Mouse (Mus musculus): ENCODE measurements around the gene Cyb5r3. TPM values are rescaled to one million over a fixed set of nuclear protein-coding genes. Genes with fewer than 3 reads are reported as not detected.

The Cyb5r3 gene
- total RNA-seq (2021) = 10 to 100 TPM; 88.0 to 94.8 TPM

GRCm38 (mm10) chr15:83172492-83173429 is at the start of gene Cyb5r3:
Cyb5r3 (minus strand) TSS chr15:83172592.
- no peak for DNase-seq
- intact Hi-C loops (cut with DNase I) = loop anchor here (2.0 to 5.0 kb wide), 4 partner anchors 16 to 130 kb away; partner anchors contain the start of gene Rrp7a

DNA sequence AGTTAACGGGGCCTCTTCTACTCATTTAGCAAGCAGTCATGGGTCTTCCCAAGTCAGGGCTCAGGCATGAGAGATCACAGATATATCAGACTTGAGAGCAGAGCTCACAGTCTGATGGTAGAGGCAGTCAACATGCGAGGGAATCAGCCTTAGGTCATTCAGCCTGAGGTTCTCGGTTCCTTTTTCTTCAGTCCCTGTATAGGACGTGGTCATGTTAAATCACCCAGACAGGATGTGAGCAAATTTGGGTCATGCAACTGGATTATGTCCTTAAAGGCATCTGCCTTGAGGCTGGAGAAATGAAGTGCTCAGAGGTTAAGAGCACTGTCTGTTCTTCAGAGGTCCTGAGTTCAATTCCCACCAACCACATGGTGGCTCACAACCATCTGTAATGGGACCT is 49.3 kb upstream of the Cyb5r3 start:
- peak in 1 of 2 experiments; percentile 13 for DNase-seq
- intact Hi-C loops (cut with DNase I) = no loop called here

- intact Hi-C loops (cut with DNase I) = no loop called here
- DNase-seq = no peak
These were observed 48.1 kb upstream of the Cyb5r3 start for GRCm38 (mm10) chr15:83220368-83221013.

DNA sequence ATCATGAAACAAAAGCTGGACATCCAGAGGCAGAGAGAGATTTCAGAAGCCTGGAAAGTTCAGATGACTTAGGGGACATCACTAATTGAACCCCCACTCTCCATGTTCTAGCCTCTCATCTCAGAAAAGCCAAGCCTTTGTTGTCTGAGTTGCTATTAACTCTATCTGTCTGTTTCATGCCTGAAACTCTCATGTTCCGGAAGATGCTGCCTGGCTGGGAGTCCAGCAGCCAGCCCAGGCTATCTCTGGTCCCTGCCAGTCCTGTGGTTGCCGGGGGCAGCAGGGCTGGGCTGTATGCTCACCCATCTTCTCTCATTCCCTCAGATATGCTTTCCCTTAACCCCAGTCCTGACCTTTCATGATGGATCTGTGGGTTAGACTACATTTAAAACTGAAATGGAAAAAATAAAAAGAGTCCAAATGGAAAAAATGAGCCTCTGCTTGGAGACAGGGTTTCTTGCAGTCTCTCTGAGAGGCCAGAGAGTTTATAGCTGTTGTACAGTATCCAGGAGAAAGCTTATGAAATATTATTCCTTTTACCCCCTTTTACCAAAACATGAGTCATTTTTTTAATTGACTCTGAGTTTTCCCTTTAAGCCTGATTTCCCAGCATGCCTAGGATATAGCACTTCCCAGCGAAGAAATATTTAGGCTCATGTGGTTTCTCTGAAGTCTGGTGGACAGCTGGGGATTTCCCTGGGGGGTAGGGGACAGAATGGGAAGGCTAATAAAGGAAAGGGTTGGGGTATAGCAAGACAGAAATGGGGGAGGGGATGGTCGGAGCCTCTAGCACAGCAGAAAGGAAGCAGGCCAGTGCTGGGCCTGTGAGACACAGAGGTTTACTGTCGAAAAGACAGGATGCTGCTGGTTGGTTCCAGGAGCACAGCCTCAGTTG is 43.2 kb upstream of the Cyb5r3 start:
- intact Hi-C loops (cut with DNase I) = no loop called here
- peak in 1 of 2 experiments; percentile 29 for DNase-seq

GRCm38 (mm10) chr15:83210229-83210628 is 37.8 kb upstream of the Cyb5r3 start:
- intact Hi-C loops (cut with DNase I) = loop anchor here (2.0 to 5.0 kb wide), 4 partner anchors 41 to 163 kb away; partner anchors contain the start of gene A4galt
- peak; percentile 76 for DNase-seq

DNA sequence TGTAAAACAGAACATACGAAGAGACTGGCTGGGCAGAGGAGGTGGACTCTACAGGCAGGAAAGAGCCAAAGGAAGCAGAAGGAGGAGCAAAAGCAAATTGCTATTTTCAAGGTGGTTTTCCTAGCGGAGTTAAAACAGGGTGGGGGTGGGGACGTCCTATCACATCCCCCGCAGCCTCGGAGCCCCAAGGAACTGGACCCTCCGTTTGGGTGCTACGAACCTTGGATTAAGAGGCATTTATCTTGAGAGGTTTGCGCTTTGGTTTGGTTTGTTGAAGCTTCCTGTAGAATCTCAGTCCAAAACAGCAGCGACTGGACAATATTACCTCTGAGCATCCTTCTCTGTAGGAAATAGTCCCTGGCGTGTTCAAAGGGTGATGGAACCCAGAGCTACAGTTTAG is 37.3 kb upstream of the Cyb5r3 start:
- intact Hi-C loops (cut with DNase I) = loop anchor here (1.0 to 5.0 kb wide), 8 partner anchors 37 to 309 kb away; partner anchors contain the start of genes A4galt and Cyb5r3
- no peak for DNase-seq

GRCm38 (mm10) chr15:83209092-83209695 is 36.8 kb upstream of the Cyb5r3 start:
- intact Hi-C loops (cut with DNase I) = loop anchor here (1.0 to 5.0 kb wide), 4 partner anchors 37 to 309 kb away; partner anchors contain the start of gene Cyb5r3

DNA sequence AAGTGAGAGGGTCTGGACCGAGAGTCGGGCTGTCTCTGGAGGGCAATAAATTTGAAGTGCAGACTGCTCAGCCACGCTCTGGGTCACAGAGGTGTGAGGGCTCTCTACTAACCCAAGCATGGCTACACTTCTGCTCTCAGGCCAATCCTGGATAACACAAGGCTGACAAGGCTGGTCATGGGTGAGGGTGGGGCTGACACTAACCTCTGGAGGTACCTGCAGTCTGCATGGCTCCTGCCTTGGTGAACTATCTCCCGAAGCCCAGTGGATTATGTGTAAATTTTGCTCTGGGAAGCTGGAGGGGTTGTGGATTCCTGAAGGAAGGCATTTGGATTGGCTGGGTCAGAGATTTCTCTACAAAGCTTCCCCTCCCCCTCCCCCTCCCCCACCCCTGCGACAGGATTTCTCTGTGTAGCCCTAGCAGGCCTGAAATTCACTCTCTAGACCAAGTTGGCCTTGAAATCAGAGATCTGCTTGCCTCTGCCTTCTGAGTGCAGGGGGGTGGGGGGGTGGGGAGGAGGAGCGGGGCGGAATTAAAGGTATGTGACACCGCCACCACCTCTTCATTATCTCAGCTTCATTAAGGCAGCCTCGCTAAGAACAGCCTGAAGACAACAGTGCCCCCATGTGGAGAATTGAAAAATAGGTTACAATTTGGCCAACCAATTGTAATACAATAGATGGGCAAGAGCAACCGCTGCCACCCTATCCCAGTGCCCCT is 32.5 kb upstream of the Cyb5r3 start:
- DNase-seq = peak; percentile 50 to 67
- intact Hi-C loops (cut with DNase I) = loop anchor here (2.0 to 5.0 kb wide), 4 partner anchors 33 to 390 kb away; partner anchors contain the start of gene Cyb5r3

More at GRCm38 (mm10) chr15:83209092-83209695, 36.8 kb upstream of the Cyb5r3 start:
- DNase-seq = no peak

DNA sequence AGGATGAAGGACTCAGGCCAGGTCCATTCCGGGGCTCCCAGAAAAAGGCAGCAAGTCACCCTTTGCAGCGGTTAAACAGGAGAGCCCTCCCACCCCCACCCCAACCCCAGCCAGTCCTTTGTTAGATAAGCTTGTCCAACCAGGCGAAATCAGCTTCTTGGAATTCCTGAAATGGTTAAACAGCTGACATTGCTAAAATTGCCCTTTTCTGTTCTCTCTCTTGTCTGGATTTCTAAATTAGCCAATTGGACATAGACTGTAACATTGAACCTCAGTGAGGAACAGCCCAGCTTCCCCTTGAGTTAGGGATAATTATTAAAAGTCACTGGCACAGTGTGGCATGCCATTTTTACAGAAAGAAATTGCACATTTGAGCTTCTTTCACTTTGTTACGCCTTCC is 30.0 kb upstream of the Cyb5r3 start:
- intact Hi-C loops (cut with DNase I) = no loop called here

GRCm38 (mm10) chr15:83193413-83193812 is 21.0 kb upstream of the Cyb5r3 start:
- intact Hi-C loops (cut with DNase I) = no loop called here
- no peak for DNase-seq

More for the DNA sequence above, 30.0 kb upstream of the Cyb5r3 start:
- DNase-seq = no peak

- peak in 1 of 2 experiments; percentile 18 for DNase-seq
- intact Hi-C loops (cut with DNase I) = no loop called here
These were observed 10.0 kb upstream of the Cyb5r3 start for GRCm38 (mm10) chr15:83182351-83182750.

DNA sequence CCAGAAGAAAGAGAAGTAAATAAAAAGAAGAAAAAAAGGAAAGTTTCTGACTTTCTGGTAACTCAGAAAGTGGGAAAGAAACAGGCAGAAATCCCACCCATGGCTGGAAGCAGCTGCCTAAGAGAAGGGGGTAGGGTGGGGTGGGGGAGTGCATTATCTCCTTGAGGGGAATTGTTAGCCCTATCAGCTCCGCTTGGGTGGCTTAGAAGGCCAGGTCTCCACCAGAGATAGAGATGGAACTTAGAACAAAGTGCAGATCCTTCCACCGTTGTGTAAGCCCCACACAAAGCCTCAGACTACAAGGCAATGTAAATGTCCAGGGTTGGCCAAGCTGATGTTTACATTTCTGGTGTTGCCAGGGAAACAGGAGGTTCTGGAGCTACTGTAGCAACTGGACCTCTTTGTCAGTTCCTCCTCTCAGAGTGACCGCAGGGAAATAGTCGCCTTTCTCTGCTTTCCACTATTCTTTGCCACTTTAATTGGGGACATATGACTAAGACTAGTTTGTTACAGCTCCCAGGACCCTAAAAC is 9.5 kb upstream of the Cyb5r3 start:
- no peak for DNase-seq
- intact Hi-C loops (cut with DNase I) = no loop called here

GRCm38 (mm10) chr15:83180004-83180403 is 7.6 kb upstream of the Cyb5r3 start:
- intact Hi-C loops (cut with DNase I) = no loop called here

GRCm38 (mm10) chr15:83176653-83177052 is 4.3 kb upstream of the Cyb5r3 start:
- no peak for DNase-seq
- intact Hi-C loops (cut with DNase I) = no loop called here

More at GRCm38 (mm10) chr15:83180004-83180403, 7.6 kb upstream of the Cyb5r3 start:
- DNase-seq = no peak

GRCm38 (mm10) chr15:83173914-83174884 is 1.8 kb upstream of the Cyb5r3 start:
- no peak for DNase-seq

DNA sequence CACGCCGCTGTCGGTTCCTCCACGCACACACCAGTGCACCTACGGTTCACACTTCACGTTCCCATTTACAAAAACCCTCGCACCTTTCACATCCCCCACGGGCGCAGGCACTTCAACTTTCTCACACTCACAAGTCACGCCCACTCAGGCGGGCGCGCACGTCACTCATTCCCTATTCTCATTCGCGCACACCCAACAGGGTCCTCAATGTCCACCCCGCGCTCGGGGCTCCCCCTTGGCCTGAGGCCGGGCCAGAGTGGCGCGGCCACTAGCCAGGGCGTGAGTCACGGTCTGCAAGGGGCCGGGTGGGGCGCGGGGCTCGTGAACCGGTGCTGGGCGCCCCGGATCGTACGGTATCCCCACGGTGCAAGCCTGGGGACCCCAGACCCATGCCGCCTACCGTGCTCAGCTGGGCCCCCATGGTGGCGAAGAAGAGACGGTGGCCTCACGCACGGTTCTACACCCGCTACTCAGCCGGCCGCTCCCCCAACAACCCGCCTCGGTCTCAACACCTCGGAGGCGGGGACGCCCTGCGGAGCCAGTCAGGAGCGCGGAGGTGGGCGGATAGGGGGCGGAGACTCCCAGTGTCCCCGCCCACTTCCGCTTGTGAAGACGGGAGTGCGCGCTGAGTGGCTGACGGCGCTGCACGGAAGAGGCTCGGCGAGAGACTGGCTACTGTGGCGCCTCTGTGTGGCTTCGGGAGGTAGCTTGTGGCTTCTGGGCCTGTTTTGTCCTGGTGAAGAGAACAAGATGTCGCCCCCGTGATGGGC is 495 bp downstream of the Cyb5r3 start:
- intact Hi-C loops (cut with DNase I) = loop anchor here (2.0 to 5.0 kb wide), 4 partner anchors 15 to 130 kb away; partner anchors contain the start of gene Rrp7a
- peak; percentile 96 to 97 for DNase-seq

More at GRCm38 (mm10) chr15:83173914-83174884, 1.8 kb upstream of the Cyb5r3 start:
- intact Hi-C loops (cut with DNase I) = loop anchor here (2.0 to 5.0 kb wide), 4 partner anchors 17 to 128 kb away; partner anchors contain the start of gene Rrp7a
